Mouse (Mus musculus): ENCODE measurements around the gene Atl1. TPM values are rescaled to one million over a fixed set of nuclear protein-coding genes. Genes with fewer than 3 reads are reported as not detected.
A peak's percentile ranks its signal among the peaks of the same experiment; 100 is the strongest.

Atl1 gene
- total and polyA plus RNA-seq, 2 experiments from 2014 or later: 130 to 145 TPM

- Histone ChIP-seq H3K9ac (replicated peaks; ENCODE audit: low read length) (no peak overlapping the region), H3K36me3 (ENCODE audit: insufficient read depth, low read length) (no peaks in the 10 kb centered on the region), H3K4me1 (ENCODE audit: insufficient read depth, low read length) (peaks cover 9% of the 10 kb centered on the region; the same call in 1 of the 2 replicates), H3K4me3 (ENCODE audit: low read length) (no peak overlapping the region), H3K4me2 (ENCODE audit: low read depth, low read length) (no peak overlapping the region), H3K27ac (no peak overlapping the region), H3K9me3 (ENCODE audit: low read length) (no peaks in the 10 kb centered on the region), H3K27me3 (ENCODE audit: insufficient read depth, low read length) (no peaks in the 10 kb centered on the region)
- WGBS: 42% methylated on average over 10 of the region's 10 CpGs
- ATAC-seq (no peak), DNase-seq (ENCODE audit: low spot score) (no peak)
- TF ChIP-seq CTCF (IDR thresholded peaks at IDR 0.05; ENCODE audit: low read depth): no peak
Measured at GRCm38 (mm10) chr12:69881198-69881905, 11.1 kb upstream of the Atl1 start.

GRCm38 (mm10) chr12:69884053-69884452, 8.4 kb upstream of the Atl1 start:
- WGBS: 96% methylated on average over 5 of the region's 5 CpGs
- 0 out of 2 replicates have a peak, but pooled peaks cover 4% of the 10 kb centered on the region for H3K4me1 ChIP-seq (ENCODE audit: insufficient read depth, low read length)

GRCm38 (mm10) chr12:69885170-69885923, 7.1 kb upstream of the Atl1 start:
- no peak overlapping the region for H3K4me2 ChIP-seq (ENCODE audit: low read depth, low read length)
- no peaks in the 10 kb centered on the region for H3K27me3 ChIP-seq (ENCODE audit: insufficient read depth, low read length)
- H3K9ac ChIP-seq (replicated peaks; ENCODE audit: low read length): no peak overlapping the region
- no peak overlapping the region for H3K4me3 ChIP-seq (ENCODE audit: low read length)
- WGBS: 95% methylated on average over 5 of the region's 5 CpGs
- peaks cover 5% of the 10 kb centered on the region; the same call in 1 of the 2 replicates for H3K4me1 ChIP-seq (ENCODE audit: insufficient read depth, low read length)
- no peak for DNase-seq (ENCODE audit: low spot score)
- no peak overlapping the region for H3K27ac ChIP-seq
- no peak for ATAC-seq
- no peaks in the 10 kb centered on the region for H3K36me3 ChIP-seq (ENCODE audit: insufficient read depth, low read length)
- no peak for TF ChIP-seq CTCF (IDR thresholded peaks at IDR 0.05; ENCODE audit: low read depth)
- H3K9me3 ChIP-seq (ENCODE audit: low read length): no peaks in the 10 kb centered on the region

More at GRCm38 (mm10) chr12:69884053-69884452, 8.4 kb upstream of the Atl1 start:
- H3K4me2 ChIP-seq (ENCODE audit: low read depth, low read length): no peak overlapping the region
- no peaks in the 10 kb centered on the region for H3K27me3 ChIP-seq (ENCODE audit: insufficient read depth, low read length)
- H3K9ac ChIP-seq (replicated peaks; ENCODE audit: low read length): no peak overlapping the region
- H3K27ac ChIP-seq: no peak overlapping the region
- no peaks in the 10 kb centered on the region for H3K36me3 ChIP-seq (ENCODE audit: insufficient read depth, low read length)
- no peak overlapping the region for H3K4me3 ChIP-seq (ENCODE audit: low read length)
- TF ChIP-seq CTCF (IDR thresholded peaks at IDR 0.05; ENCODE audit: low read depth): no peak
- no peak for ATAC-seq
- no peaks in the 10 kb centered on the region for H3K9me3 ChIP-seq (ENCODE audit: low read length)
- DNase-seq (ENCODE audit: low spot score): no peak

GRCm38 (mm10) chr12:69887776-69888175, 4.6 kb upstream of the Atl1 start:
- Histone ChIP-seq H3K4me3 (ENCODE audit: low read length) (no peak overlapping the region), H3K27ac (no peak overlapping the region), H3K9ac (replicated peaks; ENCODE audit: low read length) (no peak overlapping the region), H3K27me3 (ENCODE audit: insufficient read depth, low read length) (no peaks in the 10 kb centered on the region), H3K4me1 (ENCODE audit: insufficient read depth, low read length) (peaks cover 14% of the 10 kb centered on the region; the same call in 1 of the 2 replicates), H3K9me3 (ENCODE audit: low read length) (no peaks in the 10 kb centered on the region), H3K36me3 (ENCODE audit: insufficient read depth, low read length) (no peaks in the 10 kb centered on the region), H3K4me2 (ENCODE audit: low read depth, low read length) (no peak overlapping the region)
- ATAC-seq (no peak), DNase-seq (ENCODE audit: low spot score) (no peak)
- no peak for TF ChIP-seq CTCF (IDR thresholded peaks at IDR 0.05; ENCODE audit: low read depth)
- WGBS: 89% methylated on average over 6 of the region's 6 CpGs

- no peaks in the 10 kb centered on the region for H3K27me3 ChIP-seq (ENCODE audit: insufficient read depth, low read length)
- ATAC-seq (no peak), DNase-seq (ENCODE audit: low spot score) (no peak)
- no peaks in the 10 kb centered on the region for H3K9me3 ChIP-seq (ENCODE audit: low read length)
- peaks cover 14% of the 10 kb centered on the region; the same call in 1 of the 2 replicates for H3K4me1 ChIP-seq (ENCODE audit: insufficient read depth, low read length)
- H3K4me2 ChIP-seq (ENCODE audit: low read depth, low read length): no peak overlapping the region
- H3K36me3 ChIP-seq (ENCODE audit: insufficient read depth, low read length): no peaks in the 10 kb centered on the region
- no peak for TF ChIP-seq CTCF (IDR thresholded peaks at IDR 0.05; ENCODE audit: low read depth)
- 49% methylated on average over 1 of the region's 1 CpGs for WGBS
- H3K27ac ChIP-seq: no peak overlapping the region
- H3K4me3 ChIP-seq (ENCODE audit: low read length): no peak overlapping the region
- H3K9ac ChIP-seq (replicated peaks; ENCODE audit: low read length): no peak overlapping the region
Measured at GRCm38 (mm10) chr12:69888345-69888744, 4.1 kb upstream of the Atl1 start.

GRCm38 (mm10) chr12:69890051-69890450, 2.4 kb upstream of the Atl1 start:
- Histone ChIP-seq H3K4me3 (ENCODE audit: low read length) (no peak overlapping the region), H3K9ac (replicated peaks; ENCODE audit: low read length) (peak overlapping the region; percentile 30; the same call in 1 of the 2 replicates)
- ATAC-seq: no peak

More at GRCm38 (mm10) chr12:69890051-69890450, 2.4 kb upstream of the Atl1 start:
- H3K9me3 ChIP-seq (ENCODE audit: low read length): no peaks in the 10 kb centered on the region
- no peaks in the 10 kb centered on the region for H3K27me3 ChIP-seq (ENCODE audit: insufficient read depth, low read length)
- no peak for TF ChIP-seq CTCF (IDR thresholded peaks at IDR 0.05; ENCODE audit: low read depth)
- H3K4me1 ChIP-seq (ENCODE audit: insufficient read depth, low read length): peaks cover 14% of the 10 kb centered on the region; the same call in 1 of the 2 replicates
- DNase-seq (ENCODE audit: low spot score): no peak
- WGBS: 40% methylated on average over 6 of the region's 6 CpGs
- no peak overlapping the region for H3K27ac ChIP-seq
- H3K36me3 ChIP-seq (ENCODE audit: insufficient read depth, low read length): no peaks in the 10 kb centered on the region
- peak overlapping the region; percentile 71 for H3K4me2 ChIP-seq (ENCODE audit: low read depth, low read length)

Measured in hindbrain, postnatal 0 days (tissue).